Mouse (Mus musculus) megakaryocyte-erythroid progenitor cell, adult 5-6 weeks (primary cell): ENCODE measurements around the gene H2-DMb2. TPM values are rescaled to one million over a fixed set of nuclear protein-coding genes. Genes with fewer than 3 reads are reported as not detected.

Experiments
- ATAC-seq: replicated peaks from 2 replicates; pipeline ENCODE4 v1.8.0; 2016; ENCODE audit warnings: mild to moderate bottlenecking, inconsistent platforms; ENCODE audit not compliant: severe bottlenecking, poor library complexity, low FRiP score, low TSS enrichment
- total RNA-seq, 2 experiments: library from RNA; stranded (forward) in 1 of 2; stranded (reverse) in 1 of 2; fragments of 200-1000, 215-1000 nt in 1 of 2; fragments of >200 nt in 1 of 2; fragmentation: Nextera tagmentation in 1 of 2; gene quantifications; 2 replicates each; pipeline ENCODE4 v1.2.3; 2014 to 2017

Gene H2-DMb2
- total RNA-seq, 2 experiments from 2014 or later: 0.81 TPM; not detected in 1

DNA sequence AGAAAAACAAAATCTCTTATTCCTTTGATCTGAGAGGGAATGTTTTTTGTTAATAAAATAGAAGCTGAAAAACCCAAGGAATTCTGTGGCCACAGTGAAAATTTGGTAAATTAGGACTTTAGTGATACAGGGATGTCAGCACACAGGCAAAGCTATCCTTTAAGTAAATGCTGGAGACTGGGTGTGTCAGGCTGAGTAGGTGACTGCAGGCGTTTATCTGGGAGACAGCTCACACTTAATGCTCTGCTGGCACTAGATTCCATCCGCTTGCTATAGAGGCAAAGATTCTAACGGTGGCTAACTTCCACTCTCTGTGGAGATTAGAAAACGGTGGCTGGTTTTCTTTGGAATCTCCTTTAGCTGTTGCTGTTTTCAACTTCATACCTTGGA, 27.4 kb downstream of the H2-DMb2 start:
- peak; percentile 64; the same call in 1 of the 2 replicates for ATAC-seq

DNA sequence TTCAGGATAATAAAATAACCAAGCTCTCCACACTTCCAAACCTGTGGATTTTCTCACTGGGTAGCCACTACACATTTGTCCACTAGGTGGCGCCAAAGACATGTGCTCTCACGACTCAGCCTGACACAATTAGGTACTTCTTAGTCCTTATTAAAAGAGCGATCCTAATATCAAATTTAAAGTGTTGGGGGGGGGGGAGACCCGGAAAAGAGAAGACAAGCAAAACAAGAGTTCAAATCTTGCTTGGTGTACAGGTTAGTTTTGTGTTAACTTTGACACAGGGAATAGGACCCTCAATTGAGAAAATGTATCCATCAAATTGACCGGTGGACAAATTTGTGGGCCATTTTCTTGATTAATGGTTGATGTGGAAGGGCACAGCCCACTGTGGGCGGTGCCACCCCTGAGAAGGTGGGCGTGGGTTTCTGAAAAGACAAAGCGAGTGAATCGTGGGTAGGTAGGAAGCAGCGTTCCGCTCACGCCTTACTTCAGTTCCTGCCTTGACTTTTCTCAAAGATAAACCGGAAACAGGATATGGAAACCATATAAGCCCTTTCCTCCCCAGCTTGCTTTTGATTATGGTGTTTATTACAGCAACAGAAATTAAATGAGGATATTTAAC, 27.9 kb downstream of the H2-DMb2 start:
- ATAC-seq: peak; percentile 92

DNA sequence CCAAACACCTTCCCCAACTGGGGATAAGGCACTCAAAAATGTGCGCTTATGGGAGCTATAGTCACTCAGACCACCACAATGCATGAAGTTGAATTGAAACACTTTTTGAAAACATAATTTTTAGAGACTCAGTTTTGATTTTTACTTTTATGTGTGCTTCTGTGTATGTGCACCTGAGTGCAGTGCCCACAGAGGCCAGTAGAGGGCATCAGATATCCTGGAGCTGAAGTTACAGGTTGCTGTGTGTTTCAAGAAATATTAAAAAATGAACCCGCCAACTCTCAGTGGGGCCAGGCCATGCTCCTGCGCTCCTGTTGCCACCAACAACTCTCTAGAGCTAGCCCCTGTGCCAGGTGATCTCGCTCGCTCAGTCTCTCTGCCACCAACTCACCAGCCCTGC, 29.4 kb downstream of the H2-DMb2 start:
- no peak for ATAC-seq

DNA sequence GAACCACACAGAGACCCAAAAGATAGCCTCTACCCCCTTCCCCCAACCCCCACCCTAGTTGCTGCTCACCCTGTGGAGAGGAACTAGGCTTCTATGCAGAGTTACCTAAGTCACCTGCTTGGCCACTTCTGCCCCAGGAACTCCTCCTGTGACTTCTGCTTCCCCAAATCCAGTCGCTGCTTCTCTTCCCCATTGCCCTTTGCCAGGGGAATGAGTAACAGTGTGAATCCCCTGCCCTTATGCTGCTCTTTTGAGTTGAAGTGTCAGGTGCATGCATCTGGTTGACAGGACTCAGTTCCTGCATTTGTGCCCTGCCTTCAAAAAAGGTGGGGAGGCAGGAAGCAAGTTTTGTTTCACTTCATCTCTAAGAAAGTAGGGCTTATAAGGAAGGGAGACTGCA, 31.0 kb downstream of the H2-DMb2 start:
- ATAC-seq: no peak

DNA sequence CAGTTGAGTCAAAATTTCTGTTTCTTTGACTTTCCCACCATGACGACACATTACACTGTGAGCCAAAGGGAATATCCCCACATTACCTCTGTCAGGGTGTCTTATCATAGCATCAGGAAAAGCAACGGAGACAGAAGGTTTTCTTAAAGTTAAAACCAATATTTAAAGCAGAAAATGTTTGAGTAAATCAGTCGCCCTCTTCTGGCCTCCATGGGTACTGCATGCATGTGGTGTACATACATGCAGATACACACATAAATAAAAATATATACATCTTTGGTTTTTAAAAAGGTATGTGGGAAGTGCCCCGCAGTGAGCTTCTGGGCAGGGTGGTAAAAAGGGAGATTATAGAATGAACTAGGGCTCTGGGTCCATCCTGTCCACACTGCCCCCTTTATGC, 34.1 kb downstream of the H2-DMb2 start:
- no peak for ATAC-seq

DNA sequence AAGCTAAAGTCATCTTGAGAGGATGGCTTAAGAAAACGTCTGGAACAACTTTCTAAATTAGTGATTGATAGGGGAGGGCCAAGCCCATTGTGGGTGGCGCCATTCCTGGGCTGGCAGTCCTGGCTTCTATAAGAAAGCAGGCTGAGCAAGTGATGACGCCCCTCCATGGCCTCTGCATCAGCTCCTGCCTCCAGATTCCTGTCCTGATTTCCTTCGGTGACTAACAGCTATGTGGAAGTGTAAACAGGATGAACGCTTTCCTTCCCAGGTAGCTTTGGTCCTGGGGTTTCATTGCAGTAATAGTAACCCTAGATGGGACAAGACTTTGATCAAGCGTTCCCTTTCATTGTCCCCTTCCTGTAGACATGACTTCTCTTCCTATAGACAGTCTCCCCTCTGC, 35.9 kb downstream of the H2-DMb2 start:
- ATAC-seq: no peak

DNA sequence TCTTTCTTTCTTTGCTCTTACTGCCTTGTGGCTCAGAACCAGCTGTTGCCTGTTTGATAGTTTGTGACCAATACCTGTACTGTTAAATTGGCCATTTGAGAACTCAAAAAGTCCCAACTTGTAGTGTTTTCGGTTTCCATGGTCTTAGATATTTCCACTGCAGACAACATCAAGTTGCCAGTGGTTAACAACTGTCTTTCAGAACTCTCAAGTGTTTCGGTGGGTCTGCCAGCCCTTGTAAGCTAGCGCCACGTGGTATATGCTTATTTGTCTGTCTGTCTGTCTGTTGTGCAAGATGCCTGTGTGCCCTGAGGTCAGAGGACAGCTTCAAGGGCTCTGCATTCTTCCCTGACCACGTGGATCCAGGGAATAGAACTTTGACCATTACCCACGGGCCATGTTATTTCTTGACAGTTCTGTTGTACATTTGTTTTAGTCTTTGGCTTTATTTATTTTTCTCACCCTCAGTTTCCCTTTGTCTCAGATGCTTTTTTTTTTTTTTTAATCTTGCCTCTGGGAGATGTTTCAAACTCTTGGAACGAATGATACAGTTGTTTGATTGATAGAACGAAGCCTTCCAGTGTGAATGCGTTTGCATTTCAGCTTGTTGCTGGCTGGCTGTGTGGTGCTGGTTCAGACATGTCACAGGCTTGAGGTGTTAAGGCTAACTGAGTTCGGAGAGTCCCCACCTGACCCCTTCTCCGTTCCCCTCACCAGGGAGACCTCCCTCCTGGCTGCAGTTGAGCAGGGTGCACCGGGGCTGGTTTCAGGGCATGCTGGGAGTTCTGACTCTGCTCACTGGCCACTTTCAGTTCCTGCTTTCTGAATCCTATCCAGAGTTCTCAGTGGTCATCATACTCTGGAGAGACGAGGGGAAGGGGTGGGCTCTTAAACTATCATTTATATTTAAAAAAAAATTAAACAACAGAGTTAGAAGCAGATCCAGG, 37.1 kb downstream of the H2-DMb2 start:
- no peak for ATAC-seq

DNA sequence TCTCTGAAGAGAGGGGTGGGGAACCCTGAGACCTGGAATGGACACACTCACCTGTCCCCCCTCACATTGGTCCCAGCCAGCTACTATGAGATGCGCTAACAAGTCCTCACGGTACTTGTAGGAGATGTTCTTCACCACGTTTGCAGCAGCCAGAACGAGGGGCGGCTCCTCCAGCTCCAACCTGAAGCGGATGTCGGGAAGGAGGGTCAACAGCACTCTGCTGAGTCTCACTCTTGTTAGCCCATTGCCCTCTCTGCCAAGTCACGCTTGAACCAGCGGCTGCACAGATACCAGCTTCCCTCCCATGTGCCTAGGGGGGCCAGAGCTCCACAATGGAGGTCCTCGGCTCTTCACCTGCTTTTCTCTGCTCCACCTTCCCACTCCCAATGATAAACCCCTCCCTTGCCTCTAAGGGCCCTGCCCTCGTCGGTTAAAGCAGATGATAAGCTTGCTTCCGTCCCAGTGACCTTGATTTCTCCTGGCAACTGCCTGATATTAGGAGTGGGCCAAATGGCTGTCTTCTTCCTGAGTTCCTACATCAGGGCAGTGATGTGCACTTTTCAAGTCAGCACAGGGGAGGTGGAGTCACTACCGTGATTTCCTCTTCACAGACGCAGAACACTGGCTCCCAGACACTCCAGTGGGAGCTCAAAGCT, 40.6 kb downstream of the H2-DMb2 start:
- no peak for ATAC-seq

DNA sequence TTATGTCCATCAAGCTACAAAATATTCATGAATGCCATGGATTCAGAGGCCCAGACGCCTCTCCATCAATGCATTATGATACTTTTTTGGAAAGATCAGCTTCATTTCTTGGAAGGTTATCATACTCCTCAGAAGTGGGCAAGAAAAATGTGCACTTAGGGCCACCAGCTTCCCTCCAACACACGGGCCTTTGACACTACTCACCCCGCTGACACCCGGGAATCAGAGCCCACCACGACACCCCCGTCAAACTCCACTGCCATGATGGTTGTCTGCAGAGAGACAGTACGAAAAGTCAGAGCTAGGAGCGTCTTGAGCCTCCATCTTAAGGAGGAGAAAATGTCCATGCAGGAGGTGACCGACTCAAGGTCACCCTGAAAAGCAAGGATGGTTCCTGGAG, 42.4 kb downstream of the H2-DMb2 start:
- no peak for ATAC-seq

DNA sequence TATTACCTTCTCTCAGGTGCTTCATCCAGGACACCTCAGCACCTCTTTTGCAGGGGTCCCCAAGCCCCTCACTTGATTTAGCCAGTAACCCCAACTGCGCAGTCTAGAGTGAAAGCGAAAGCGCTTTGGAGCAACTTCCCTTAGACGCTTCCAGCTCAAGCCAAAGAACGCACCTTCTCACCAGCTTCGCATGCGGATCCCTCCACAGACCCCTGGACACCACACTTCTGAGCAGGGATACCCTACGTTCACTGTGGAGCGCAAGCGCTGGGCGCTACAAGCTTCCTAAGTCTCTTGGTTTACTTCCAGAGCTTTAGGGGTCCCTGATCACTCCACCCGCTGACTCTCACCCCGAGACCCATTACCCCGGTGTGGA, 43.8 kb downstream of the H2-DMb2 start:
- ATAC-seq: no peak

DNA sequence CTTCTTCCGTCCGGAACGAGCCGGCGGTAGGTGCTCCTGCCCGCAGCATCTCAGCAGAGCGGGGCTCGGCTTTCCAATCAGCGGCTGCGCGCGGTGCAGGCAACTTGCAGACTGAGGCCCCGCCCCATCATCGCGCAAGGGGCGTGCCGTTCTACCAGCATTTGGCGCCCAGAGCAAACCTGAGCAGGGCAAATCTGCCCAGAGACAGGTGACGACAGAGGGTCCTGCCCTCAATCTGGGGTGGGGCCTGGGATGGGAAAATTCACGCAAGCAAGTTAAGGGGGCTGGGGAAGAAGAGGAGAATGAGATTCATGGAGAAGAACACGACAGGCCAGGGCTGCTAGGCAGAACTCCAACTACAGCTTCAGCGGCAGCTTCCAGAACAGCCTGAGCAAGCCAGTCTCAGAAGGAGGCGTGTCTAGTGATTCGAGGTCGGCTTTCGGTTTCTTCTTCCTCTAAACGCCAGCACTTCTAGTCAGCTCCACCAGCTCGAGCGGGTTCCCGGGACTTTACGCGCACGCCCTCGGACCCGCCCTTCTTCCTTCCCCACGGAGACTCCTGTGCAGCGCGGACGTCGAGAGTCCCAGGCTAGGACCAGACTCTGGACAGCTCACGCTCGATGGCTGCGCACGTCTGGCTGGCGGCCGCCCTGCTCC, 44.3 kb downstream of the H2-DMb2 start, which contains the start of the genes Tap1 and Psmb9:
Gene Tap1, plus strand, starts transcription at position 293 of the 656 bp plus-strand sequence.
Gene Psmb9, minus strand, starts transcription at position 504 of the 656 bp plus-strand sequence.
- ATAC-seq: peak; percentile 80

DNA sequence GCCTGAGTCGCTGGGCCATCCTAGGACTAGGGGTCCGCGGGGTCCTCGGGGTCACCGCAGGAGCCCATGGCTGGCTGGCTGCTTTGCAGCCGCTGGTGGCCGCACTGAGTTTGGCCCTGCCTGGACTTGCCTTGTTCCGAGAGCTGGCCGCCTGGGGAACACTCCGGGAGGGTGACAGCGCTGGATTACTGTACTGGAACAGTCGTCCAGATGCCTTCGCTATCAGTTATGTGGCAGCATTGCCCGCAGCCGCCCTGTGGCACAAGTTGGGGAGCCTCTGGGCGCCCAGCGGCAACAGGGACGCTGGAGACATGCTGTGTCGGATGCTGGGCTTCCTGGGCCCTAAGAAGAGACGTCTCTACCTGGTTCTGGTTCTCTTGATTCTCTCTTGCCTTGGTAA, 44.9 kb downstream of the H2-DMb2 start:
- peak; percentile 56 for ATAC-seq

DNA sequence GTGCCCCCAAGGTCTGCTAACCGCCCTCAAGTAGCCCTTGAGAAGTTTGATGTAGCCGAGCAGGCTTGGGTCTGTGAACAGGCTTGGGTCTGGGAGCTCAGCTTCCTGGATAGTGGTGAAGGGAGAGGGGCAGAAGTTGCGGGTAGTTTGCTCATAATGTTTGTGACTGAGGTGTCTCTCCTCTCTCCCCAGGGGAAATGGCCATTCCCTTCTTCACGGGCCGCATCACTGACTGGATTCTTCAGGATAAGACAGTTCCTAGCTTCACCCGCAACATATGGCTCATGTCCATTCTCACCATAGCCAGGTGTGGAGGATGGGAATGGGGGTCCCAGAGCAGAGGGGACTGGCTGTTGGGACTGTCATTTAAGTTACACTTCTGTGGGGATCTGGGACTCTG, 45.9 kb downstream of the H2-DMb2 start:
- ATAC-seq: no peak

DNA sequence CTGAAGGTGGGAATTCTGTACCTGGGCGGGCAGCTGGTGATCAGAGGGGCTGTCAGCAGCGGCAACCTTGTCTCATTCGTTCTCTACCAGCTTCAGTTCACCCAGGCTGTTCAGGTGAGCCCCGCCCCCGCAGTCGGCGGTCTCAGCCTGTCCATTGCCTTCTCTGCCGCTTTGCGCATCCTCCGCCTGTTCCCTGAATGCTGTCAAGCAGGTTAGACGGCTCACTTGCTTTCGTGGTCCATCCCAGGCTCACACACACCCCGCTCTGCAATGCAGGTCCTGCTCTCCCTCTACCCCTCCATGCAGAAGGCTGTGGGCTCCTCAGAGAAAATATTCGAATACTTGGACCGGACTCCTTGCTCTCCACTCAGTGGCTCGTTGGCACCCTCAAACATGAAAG, 49.7 kb downstream of the H2-DMb2 start:
- no peak for ATAC-seq

DNA sequence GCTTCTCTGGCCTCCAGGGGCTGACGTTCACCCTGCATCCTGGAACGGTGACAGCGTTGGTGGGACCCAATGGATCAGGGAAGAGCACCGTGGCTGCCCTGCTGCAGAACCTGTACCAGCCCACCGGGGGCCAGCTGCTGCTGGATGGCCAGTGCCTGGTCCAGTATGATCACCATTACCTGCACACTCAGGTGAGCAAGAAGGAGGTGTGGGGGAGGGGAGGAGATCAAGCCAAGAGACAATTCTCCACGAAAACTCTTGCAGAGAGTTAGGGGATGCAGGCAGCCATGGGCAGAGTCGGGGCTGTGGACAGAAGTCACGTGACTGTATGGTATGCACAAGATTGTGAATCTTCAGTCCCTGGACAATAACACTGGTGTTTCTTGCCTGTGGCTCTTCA, 50.4 kb downstream of the H2-DMb2 start:
- no peak for ATAC-seq

DNA sequence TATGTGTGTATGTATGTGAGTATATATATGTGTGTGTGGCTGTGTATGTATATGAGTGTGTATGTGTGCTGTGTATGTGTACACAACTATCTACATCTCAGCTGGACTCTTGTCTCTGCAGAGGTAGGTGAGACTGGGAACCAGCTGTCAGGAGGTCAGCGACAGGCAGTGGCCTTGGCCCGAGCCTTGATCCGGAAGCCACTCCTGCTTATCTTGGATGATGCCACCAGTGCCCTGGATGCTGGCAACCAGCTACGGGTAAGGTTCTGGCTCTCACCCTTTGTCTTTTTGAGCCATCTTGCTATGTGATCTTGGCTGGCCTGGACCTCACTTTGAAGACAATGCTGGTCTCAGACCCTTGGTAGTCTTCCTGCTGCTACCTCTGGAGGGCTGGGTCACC, 51.6 kb downstream of the H2-DMb2 start:
- ATAC-seq: no peak

DNA sequence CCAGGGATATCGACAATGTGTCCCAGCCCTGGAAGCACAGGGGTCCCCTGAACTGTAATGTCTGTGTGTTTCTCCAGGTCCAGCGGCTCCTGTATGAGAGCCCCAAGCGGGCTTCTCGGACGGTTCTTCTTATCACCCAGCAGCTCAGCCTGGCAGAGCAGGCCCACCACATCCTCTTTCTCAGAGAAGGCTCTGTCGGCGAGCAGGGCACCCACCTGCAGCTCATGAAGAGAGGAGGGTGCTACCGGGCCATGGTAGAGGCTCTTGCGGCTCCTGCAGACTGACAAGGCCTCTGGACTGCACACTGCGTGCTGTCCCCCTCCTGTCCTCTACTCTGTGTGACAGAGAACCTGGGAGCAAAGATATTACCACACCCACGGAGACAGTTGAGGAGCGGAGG, 53.4 kb downstream of the H2-DMb2 start:
- peak; percentile 62 for ATAC-seq

DNA sequence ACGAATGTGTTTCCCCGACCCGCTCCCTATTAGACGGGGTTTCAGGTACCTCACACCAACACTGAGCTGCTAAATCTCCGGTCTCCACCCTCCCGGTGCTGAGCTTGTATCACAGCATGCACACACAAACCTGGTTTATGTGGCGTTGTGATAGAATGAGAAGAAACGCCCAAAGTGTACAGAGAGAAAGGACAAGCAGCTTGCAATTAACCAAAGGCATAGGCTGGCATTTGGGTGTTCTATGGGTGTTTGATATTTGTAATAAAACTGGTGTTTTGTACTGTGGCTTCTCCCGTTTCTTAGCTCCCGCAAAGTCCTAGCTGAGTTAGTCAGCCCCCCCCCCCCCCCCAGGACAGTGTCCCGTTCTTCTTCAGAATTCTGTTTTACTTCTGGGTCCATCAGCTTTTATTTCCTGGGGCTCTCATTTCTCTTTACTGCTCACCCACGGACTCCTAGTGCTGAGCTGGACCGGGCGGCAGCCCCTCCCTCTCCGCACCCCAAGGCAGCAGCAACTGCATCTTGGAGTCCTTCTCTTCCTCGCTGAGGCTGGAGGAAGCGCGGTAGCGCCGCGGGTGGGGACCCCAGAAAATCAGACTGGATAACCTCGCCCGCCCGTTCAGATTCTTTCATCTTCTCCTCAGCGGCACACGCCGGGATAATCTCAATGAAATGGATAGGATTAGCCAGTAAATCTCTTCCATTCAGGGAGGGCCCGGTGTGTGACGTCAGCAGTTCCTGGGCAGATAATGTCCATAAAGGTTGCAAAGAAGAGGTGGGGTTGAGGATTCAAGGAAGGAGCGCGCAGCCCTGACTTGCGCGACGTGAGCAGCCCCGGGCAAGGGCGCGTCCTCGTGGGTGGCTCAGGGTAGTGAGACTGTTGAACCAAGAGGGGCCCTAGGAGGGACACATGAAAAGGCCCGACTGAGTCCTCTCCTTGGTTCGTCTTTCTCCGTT, 54.1 kb downstream of the H2-DMb2 start, which contains the start of gene Psmb8:
Gene Psmb8, plus strand, starts transcription at position 781 of the 954 bp plus-strand sequence.
- ATAC-seq: peak; percentile 56
